8 mouse cellular contexts compared by ENCODE assay signal in genomic region chr1:40797348-40797747, GRCm38 (mm10). TPM values are rescaled to one million over a fixed set of nuclear protein-coding genes. Genes with fewer than 3 reads are reported as not detected.
A peak's percentile ranks its signal among the peaks of the same experiment; 100 is the strongest.
DNase-seq lines count a peak whose midpoint lies in the region; ATAC-seq and TF ChIP-seq lines count a peak whose summit lies in the region.

No protein-coding gene starts in this region.

- no peak overlapping the region for H3K4me3 ChIP-seq in hindbrain, embryonic 11.5 days (ENCODE audit: low read depth, low read length)
- no peak overlapping the region for H3K4me3 ChIP-seq in hindbrain, embryonic 16.5 days (ENCODE audit: low read length)
- H3K4me3 ChIP-seq in cortical plate, adult 2 months (ENCODE audit: insufficient read depth, low read length), result no peak overlapping the region

- no peak overlapping the region for H3K27ac ChIP-seq in hindbrain, embryonic 11.5 days (ENCODE audit: low read depth, low read length)
- H3K27ac ChIP-seq in hindbrain, embryonic 16.5 days (ENCODE audit: low read depth, low read length), result no peak overlapping the region
- no peak overlapping the region for H3K27ac ChIP-seq in cortical plate, adult 2 months (ENCODE audit: insufficient read depth, low read length)

- H3K36me3 ChIP-seq in hindbrain, embryonic 11.5 days (ENCODE audit: control insufficient read depth, insufficient read depth, low read length), result no peaks in the 10 kb centered on the region
- H3K36me3 ChIP-seq in hindbrain, embryonic 16.5 days (ENCODE audit: control insufficient read depth, insufficient read depth, low read length), result no peaks in the 10 kb centered on the region

- DNase-seq in hindbrain, embryonic 11.5 days (ENCODE audit: low spot score), result peak; percentile 84
- DNase-seq in adrenal gland, adult (ENCODE audit: inconsistent age in 2 of 2, low spot score in 1 of 2), result peak; percentile 65 to 89
- DNase-seq in heart, adult 9 months (ENCODE audit: low spot score in 2 of 2), result peak; percentile 46 to 56
- DNase-seq in layer of hippocampus, adult 8-10 months (ENCODE audit: low spot score in 2 of 2), result peak; percentile 48 to 79
- peak; percentile 71 for DNase-seq in lung, postnatal 14 days
- DNase-seq in spleen, adult 12 weeks (ENCODE audit: low spot score), result peak; percentile 21

- no peak overlapping the region for H3K4me2 ChIP-seq in hindbrain, embryonic 11.5 days (replicated peaks; ENCODE audit: low read depth, low read length)
- H3K4me2 ChIP-seq in hindbrain, embryonic 16.5 days (ENCODE audit: low read length), result no peak overlapping the region

- peak; percentile 77 for TF ChIP-seq CTCF in cortical plate, adult 2 months (IDR thresholded peaks at IDR 0.05; ENCODE audit: extremely low read depth, insufficient read depth, low read length)

- H3K9ac ChIP-seq in hindbrain, embryonic 11.5 days (ENCODE audit: low read depth, low read length), result no peak overlapping the region
- H3K9ac ChIP-seq in hindbrain, embryonic 16.5 days (ENCODE audit: low read depth, low read length), result no peak overlapping the region

- WGBS in hindbrain, embryonic 11.5 days, result 17% methylated on average over 5 of the region's 5 CpGs
- 21% methylated on average over 5 of the region's 5 CpGs for WGBS in hindbrain, embryonic 16.5 days

- ATAC-seq in hindbrain, embryonic 11.5 days (ENCODE audit: low FRiP score), result peak; percentile 56; the same call in 1 of the 2 replicates
- no peak for ATAC-seq in hindbrain, embryonic 16.5 days

- H3K9me3 ChIP-seq in hindbrain, embryonic 11.5 days (ENCODE audit: control insufficient read depth, low read length), result no peaks in the 10 kb centered on the region
- H3K9me3 ChIP-seq in hindbrain, embryonic 16.5 days (ENCODE audit: control insufficient read depth, low read length), result no peaks in the 10 kb centered on the region

- no peak for TF ChIP-seq POLR2A in cortical plate, adult 2 months (IDR thresholded peaks at IDR 0.05; ENCODE audit: extremely low read depth, insufficient read depth, low read length)

- H3K4me1 ChIP-seq in hindbrain, embryonic 11.5 days (replicated peaks; ENCODE audit: control insufficient read depth, insufficient read depth, low read length), result no peaks in the 10 kb centered on the region
- no peaks in the 10 kb centered on the region for H3K4me1 ChIP-seq in hindbrain, embryonic 16.5 days (ENCODE audit: control insufficient read depth, insufficient read depth, low read depth, low read length)
- no peaks in the 10 kb centered on the region for H3K4me1 ChIP-seq in cortical plate, adult 2 months (ENCODE audit: control insufficient read depth, insufficient read depth, low read length)

- H3K27me3 ChIP-seq in hindbrain, embryonic 11.5 days (ENCODE audit: control insufficient read depth, insufficient read depth, low read length), result no peaks in the 10 kb centered on the region
- no peaks in the 10 kb centered on the region for H3K27me3 ChIP-seq in hindbrain, embryonic 16.5 days (replicated peaks; ENCODE audit: control insufficient read depth, insufficient read depth, low read length)

RNA-seq across cellular contexts. Expression of gene Mfsd9, which starts 6.9 kb away (rescaled TPM):
- 3.2 and 4.3 TPM in 2 replicates for polyA plus RNA-seq in hindbrain, embryonic 11.5 days (2014; fragmentation: Nextera tagmentation; extraction: Ambion mirVana)
- polyA plus RNA-seq in hindbrain, embryonic 16.5 days (2015; fragmentation: Nextera tagmentation; extraction: Ambion mirVana), result 7.6 and 9.5 TPM in 2 replicates
- 2.8 and 2.9 TPM in 2 replicates for polyA plus RNA-seq in cortical plate, adult 2 months (2012; rRNA removed)
- 1 to 10 TPM; 5.5 to 6.8 (median 6.1) TPM for total RNA-seq in layer of hippocampus, adult 8-10 months (2022)

RNA-seq across cellular contexts. Expression of gene Tmem182, which starts 8.1 kb away (rescaled TPM):
- not detected in 2 replicates for polyA plus RNA-seq in hindbrain, embryonic 11.5 days (2014; fragmentation: Nextera tagmentation; extraction: Ambion mirVana)
- 0.11 and 0.71 TPM in 2 replicates for polyA plus RNA-seq in hindbrain, embryonic 16.5 days (2015; fragmentation: Nextera tagmentation; extraction: Ambion mirVana)
- polyA plus RNA-seq in cortical plate, adult 2 months (2012; rRNA removed), result 0.15 and 0.19 TPM in 2 replicates
- under 1 TPM in 3 of 4 experiments, not detected in 1; 0.13 to 0.23 (median 0.16) TPM for total RNA-seq in layer of hippocampus, adult 8-10 months (2022)

Comparison
In these comparisons a context has a peak if more than half of its experiments do, and no peak if none do; other contexts are left out.
1. DNase-seq: peak in every context shown above with its lines; median percentile 84 in hindbrain, embryonic 11.5 days; 77 in adrenal gland, adult; 71 in lung, postnatal 14 days; 64 in layer of hippocampus, adult 8-10 months; 51 in heart, adult 9 months; 21 in spleen, adult 12 weeks.